Mouse (Mus musculus): ENCODE measurements at regions not wholly inside any gene's neighbourhood (a gene's known extent, or its start where the extent isn't known, plus 50 kb on each side); places are given as distances from the start of the nearest gene placed in this dataset.

DNA sequence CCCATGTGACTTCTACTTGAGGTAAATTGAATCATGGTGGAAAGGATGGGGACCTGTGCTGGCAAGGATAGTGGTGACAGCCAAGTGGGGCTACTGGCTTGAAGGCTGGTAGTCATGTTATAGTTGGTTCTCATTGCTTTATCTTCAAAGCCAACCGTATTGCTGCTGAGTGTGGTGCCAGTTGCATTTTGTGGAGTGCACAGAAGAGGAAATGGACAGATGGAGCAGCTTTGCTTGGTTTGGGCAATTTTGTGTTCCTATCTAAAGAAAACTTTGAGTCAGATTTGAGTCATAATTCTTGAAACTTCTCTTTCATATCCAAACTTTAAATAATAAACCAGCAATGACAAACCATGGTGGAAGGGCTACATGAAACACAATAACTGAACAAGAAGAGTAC, 200.5 kb upstream of the Myo3a start:
- TF ChIP-seq POU5F1 (IDR thresholded peaks at IDR 0.05; ENCODE audit: borderline replicate concordance, low read length) (no peak), CTCF (conservative IDR thresholded peaks at IDR 0.05; ENCODE audit: low read length) (no peak)
